Mouse (Mus musculus) E14TG2a.4 (cell line): Measurements from ENCODE around the gene Arhgap28.

Experiments
- CTCF ChIP-seq: conservative IDR thresholded peaks from 2 replicates; pipeline ENCODE4 v1.5.1; 2014; ENCODE audit warnings: low read length
- NANOG ChIP-seq: IDR thresholded peaks from 2 replicates; pipeline ENCODE4 v1.6.1; 2014; ENCODE audit warnings: borderline replicate concordance, low read length, mixed read lengths

GRCm38 (mm10) chr17:67912051-67912450 lies 91.9 kb downstream of the Arhgap28 start:
- TF ChIP-seq NANOG (no peak), CTCF (no peak)
